Mouse (Mus musculus): ENCODE measurements at regions not wholly inside any gene's neighbourhood (a gene's known extent, or its start where the extent isn't known, plus 50 kb on each side); places are given as distances from the start of the nearest gene placed in this dataset.

DNA sequence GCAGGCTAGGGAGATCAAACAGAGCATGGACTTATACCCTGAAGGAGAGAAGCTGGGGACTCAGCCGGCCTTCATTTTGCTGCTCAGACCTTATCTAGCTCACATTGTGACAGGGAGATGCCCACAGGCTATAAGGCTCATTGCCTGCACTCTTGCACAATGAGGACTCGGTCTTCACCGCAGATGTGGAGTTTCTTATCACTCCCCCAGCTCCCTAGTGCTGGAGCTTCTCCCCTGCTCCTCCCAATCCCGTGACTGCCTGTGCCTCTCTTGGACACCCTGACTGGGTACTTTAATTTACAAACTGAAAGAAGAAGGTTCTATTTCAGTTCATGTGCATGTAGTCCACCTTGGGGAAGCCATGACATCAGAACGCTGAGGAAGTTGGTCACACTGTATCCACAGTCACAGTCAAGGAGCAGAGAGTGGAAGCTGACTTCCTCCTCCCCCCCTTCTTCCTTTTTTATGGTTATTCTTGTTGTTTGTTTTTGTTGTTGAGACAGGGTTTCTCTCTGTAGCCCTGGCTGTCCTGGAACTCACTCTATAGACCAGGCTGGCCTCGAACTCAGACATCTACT is 51.3 kb upstream of the Med14 start:
- no peak for TF ChIP-seq CTCF (IDR thresholded peaks at IDR 0.05; ENCODE audit: low read depth, low read length)
- no peak for TF ChIP-seq POLR2A (IDR thresholded peaks at IDR 0.05; ENCODE audit: extremely low read depth, insufficient read depth, low read length)

Data from liver, adult 2 months (tissue).